Mouse (Mus musculus) monocyte, adult 5-6 weeks (primary cell): ENCODE results near the gene Me3. TPM values are rescaled to one million over a fixed set of nuclear protein-coding genes. Genes with fewer than 3 reads are reported as not detected.

Experiments
- ATAC-seq: fragments of 153-309, 156-312 bp; replicated peaks from 2 replicates; pipeline ENCODE4 v1.8.0; 2017; ENCODE audit warnings: mild to moderate bottlenecking; ENCODE audit not compliant: low TSS enrichment, insufficient number of reproducible peaks, severe bottlenecking, poor library complexity, low FRiP score
- total RNA-seq: library from RNA; stranded (forward); fragments of 200-1000, 200-491, 200-594 nt; gene quantifications from 3 replicates; pipeline ENCODE4 v1.2.3, GENCODE M21; 2017

Me3 gene
- total RNA-seq, 1 experiment from 2014 or later: not detected

DNA sequence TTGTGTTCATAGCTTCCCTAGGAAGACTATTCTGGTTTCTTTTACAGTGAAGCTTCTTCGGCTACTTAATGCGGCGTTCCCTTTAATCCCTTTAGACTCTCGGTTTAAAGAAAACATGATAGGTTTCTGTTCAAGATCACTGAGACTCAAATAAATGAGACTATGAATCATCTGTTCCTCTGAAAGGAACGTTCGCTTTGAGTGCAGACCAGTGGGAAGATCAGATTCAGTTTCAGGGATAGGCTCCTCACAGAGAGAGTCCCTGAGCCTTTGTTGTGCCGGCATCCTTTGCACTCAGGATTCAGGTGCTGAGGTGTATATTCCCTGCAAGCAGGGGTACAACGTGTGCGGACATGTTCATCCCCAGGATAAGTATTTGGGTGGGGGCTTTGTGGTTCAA is 25.0 kb downstream of the Me3 start:
- no peak for ATAC-seq

DNA sequence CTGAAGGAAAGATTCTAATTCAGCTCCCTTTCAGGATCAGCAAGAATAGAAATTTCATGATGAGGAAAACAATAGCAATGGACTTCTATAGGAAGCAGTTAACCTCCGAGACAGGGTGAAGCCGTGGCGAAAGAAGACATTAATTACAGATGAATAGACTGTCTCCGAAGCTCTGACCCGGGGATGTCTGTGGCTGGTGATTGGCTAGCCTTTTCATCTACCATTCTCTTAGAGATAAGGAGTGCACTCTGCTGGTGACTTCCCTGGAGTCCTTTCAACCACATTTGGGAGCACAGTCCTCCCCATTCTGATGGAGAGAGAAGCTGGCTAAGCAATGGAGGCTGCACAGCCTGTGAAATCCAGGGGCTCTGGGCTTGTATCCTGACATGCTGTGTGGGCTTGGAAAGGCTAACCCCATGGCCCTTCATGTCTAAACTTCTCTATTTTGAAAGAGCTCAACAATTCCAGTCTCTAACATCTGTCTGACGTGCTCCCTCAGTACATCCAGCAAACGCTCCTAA is 25.6 kb downstream of the Me3 start:
- ATAC-seq: no peak

DNA sequence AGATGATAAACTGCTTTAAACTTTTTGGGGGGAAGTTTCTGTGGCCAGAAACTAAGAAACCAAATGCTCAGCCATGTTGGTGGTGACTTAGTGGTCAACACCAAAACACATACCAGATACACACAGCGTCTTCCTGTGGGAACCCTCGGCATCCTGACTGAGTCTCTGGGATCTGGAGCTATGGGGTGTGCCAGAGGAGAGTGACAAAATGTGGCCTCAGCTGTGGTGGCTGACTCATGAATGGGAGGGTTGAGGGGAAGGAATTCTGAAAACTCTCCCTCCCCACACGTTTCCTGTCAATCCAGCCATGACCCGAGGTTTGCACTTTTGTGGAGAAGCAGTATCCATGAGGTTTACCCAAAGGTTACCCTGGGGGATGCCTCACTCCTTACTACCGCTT is 32.0 kb downstream of the Me3 start:
- no peak for ATAC-seq

DNA sequence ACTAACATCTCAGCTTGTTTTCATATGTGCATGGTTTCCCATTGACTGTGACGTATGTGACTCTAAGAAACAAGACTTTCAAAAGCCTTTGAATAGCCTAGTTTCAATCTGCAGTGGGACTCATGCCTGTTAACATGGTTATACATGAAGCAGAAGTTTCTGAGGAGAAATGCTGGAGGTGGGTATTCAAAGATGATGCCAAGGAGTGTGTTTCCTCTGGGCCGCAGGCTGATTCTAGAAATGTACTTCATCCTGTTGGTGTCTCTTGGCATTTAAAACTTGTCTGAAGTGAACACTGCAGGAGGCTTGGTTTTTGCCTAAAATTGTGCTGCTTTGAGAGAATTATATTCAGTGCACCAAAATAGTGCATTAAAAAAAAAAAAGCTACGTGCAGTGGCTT is 34.2 kb downstream of the Me3 start:
- no peak for ATAC-seq

DNA sequence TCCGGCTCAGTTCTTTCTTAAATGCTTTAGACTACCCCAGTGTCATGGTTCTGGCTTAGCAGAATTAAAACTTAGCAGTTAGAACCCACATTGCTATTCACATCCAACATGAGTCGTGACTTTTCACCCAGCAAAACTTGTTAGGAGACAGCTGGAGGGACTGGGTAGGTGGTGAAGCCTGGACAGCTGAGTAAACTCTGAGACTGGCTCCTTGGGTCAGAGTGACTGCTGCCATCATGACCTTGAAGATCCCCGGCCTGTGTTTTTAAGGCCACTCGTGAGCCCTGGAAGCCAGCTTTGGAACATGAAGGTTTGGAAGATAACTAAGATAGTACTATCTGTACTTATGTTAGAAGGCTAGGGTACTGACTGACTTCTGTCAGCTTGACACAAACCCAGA is 35.4 kb downstream of the Me3 start:
- ATAC-seq: no peak

DNA sequence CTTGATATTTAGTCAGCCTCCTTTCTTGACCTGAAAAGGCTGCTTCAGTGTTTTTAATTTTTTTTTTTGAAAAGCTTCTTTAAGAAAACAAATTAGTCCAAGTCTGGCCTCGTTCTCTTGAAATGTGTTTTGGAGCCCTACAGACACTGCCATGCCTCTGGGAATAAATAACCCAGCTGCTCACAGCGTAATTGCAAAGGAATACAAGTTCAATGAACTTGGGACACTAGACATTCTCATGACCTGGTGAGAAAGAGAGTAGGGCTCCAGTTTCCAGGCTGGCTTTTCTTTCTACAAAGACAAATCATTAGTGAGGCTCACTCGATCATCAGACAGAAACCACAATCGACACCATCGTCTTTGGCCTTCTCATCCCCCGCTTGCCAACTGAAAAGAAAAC is 37.3 kb downstream of the Me3 start:
- ATAC-seq: no peak

DNA sequence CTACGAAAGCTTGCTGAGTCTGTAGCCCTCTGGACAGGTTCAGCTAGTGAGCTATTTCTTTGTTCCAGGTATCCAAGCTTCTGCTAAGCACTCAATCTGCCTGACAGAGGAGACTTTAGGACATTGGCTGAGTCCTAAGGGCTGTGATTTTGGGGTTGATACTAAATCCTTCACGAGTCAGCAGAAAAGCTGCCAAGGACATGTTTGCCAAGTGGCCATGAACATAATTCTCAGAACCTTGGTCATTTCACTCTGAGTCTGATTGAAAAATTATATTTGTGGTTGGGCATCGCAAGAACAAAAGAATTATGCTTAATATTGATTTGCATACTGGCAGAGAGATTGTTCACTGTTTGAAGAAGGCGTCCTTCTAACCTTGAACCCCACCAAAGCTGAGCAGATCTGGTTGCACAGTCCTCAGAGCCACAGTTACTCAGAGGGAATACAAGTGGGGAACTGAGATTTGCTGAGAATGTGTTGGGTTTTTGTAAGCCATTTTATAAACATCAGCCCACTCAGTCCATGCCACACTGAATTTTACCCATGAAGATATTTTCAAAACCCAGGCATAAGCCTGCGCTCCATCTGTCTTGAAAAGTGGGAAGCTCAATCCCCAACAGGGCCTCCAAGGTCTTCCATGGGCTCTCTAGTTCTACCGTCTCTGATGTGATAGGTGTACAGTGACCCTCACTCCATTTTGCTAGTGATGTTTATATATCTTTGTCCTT is 39.1 kb downstream of the Me3 start:
- ATAC-seq: no peak

DNA sequence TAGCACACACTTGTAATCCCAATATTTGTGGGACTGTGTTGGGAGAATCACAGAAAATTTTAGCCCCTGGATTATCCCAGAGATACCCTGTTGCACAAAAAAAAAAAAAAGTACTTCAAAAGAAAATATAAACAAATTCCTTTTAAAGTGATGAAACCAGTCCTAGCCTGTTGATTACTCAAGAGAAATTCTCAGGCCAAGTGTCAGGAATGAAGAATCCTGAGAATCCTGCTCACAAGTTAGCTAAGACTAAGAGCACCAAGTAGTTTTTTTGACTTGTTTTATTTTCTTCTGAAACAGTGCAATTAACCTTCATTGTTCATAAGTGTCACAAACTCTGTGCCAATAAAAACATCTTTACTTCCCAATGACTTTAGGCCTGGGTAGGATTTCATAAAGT is 44.0 kb downstream of the Me3 start:
- no peak for ATAC-seq

DNA sequence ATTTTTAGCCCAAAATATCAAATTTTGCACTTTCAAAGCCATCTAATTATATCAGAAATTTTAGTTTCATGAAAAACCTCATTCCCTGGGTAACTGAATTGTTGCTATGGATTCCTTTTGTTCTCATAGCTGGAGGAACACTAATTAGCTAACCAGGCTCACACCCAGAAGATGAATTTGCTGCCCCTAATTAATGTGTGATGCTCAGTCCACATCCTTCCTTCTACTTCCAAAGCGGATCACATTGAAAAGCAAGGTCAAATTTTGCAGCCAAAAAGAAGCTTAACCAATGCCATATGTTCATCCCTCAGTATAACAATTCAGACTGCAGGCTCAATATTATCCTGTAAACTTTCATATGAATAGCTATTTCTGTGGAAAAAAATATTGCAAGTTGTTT is 45.7 kb downstream of the Me3 start:
- no peak for ATAC-seq

DNA sequence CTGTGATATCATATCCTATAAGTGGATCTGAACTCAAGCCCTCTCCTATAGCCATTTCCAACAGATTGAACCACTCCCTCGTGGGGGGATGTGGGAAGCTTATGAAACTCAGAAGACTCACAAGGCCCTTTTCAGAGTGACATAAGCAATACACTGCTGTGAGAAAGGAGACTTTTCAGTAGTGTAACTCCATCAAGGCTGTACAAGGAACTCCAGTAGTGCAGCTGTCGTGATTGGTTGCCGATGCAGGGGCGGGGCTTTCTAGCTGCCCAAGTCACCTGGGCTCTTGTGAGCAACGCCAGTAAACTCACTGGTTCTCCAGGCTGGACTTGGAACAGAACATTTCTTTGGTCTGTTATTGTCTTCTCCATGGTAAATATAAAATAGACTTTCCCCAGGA is 46.5 kb downstream of the Me3 start:
- no peak for ATAC-seq

DNA sequence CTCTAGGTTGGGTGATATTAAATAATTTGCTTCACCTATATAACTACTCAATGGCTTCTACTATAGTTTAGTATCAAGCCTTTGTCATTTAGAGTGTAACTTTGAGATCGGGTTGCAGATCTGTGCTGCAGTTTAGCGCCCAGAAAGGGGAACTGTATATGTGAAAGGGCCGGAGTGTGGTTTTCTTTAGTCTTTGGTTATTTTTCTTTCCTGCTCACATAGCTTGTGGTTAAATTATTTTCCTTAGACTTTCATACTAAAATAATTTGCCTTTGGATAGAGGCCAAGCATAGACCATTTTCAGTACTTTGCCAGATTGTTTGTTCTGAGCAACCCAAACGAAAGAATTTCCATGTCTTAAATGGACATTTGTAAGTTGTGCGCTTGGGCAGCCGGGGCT is 46.9 kb downstream of the Me3 start:
- ATAC-seq: no peak

DNA sequence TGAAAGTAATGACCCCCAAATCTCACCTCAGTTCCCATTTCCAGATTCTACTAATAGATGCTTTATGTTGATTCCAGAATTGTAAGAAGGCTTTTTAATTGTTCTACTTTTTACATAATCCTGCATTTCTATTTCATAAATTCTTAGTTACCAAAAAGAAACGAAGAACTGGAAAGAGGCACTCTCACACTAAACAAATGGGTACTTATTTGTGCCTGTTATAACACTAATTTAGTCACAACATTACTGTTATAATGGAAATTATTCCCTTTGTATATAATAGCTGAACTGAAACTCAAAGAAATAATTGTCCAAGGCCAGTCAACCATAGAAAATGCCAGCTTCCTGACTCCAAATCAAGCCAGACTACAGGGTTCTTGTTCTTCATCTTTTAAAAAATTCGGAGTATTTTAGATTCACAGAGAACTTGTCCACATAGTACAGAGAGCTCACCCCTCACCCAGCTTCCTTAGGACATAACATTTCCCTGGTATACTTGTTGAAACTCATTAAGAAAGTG is 47.5 kb downstream of the Me3 start:
- no peak for ATAC-seq

DNA sequence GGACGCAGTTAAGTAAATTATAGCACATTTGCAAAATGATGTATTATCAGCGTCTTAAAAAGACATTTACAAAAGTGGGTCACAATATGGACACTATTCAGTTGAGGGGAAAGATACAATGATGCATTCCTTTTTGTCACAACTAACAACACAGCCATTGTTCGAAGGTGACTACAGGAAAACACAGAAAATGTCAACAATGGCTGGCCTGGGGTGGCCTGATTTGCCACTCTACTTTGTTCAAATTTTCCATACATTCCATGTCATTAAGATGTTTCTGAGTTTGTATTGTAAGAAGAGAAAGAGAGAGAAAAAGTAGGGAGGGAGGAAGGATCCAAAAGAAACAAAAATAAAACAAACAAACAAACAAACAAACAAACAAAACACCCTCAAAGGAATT is 48.7 kb downstream of the Me3 start:
- ATAC-seq: no peak

DNA sequence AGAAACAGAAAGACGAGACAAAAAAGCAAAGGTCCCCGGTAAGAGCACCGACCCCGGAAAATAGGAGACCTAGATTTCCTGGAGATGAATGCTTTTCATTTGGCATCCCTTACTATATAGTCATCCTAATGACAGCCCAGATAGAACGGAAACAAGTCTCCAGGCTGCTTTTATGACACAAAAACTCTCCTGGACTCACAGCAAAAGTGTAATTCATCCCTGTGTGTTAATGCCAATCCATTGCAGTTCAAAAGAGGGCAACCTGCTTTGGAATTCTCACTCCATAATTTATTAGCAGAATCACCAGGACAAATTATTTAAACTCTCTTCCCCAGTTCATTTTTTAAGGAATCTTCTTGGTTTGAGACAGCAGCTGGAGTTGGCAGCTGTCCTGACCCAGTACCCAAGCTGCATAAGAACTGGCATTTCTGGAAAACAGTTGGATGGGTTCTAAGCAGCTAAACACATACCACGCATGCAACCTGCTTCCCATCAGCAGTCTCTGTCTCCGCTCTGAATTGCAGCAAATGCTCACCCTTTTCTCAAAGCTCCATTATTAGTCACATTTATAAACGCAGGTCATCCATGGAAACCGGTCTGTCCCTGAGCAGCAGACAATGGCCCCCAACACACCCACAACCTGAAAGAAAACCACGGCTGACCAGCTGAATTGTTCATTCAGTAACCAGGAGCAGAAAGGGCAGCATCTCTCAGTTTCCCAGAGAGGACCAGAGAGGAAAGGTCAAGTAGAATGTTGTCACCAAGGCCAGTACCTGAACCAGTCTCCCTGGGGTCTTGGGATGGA is 49.7 kb downstream of the Me3 start:
- ATAC-seq: no peak

DNA sequence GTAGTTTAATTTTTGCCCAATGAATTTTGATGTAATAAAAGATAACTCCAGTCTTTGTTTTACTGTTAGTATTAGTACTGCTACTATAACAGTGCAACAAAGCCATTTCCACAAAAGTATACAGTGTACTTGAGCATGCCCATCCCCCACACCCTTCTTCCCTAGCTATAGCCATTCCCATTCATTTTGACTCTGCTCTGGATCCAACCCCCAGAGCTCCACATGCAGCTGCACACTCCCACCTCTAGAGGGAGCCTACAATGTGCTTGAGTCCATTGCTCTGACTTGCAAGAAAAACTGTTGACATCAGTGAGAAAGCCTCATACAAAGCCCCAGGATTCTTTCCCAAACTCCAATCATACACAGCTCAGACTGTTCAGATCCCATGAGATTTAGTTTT is 66.0 kb downstream of the Me3 start:
- no peak for ATAC-seq

DNA sequence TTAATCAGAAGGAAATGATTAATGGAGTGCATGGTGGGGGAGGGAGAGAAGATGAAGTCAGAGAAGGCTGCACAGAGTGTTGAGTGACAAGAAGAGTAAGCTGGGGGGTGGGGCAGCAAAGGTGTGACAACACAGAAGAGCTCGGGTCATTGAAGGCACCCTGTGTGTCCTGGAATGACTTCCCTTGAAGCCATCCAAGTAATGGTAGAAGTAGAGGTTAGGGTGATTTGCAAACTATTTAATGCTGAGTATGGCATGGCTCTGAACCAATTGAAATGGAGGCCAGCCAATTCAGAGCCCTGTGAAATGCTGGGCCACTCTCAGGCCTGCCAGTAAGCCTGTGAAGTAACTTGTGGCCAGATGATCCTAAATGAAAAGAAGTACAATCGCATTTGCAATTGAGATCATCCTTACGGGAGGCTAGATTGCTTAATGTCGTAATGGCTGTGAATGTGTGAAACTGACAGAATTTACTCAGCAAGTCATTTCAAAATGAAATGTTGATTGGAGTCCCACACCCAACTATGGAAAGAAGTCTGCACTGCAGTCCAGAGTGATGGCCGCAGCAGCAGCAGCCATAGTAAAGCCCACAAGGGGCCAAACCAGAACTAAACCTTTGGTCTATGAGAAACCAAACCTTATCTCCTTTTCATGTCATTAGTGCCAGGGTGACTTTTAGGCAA is 67.6 kb downstream of the Me3 start:
- ATAC-seq: no peak

DNA sequence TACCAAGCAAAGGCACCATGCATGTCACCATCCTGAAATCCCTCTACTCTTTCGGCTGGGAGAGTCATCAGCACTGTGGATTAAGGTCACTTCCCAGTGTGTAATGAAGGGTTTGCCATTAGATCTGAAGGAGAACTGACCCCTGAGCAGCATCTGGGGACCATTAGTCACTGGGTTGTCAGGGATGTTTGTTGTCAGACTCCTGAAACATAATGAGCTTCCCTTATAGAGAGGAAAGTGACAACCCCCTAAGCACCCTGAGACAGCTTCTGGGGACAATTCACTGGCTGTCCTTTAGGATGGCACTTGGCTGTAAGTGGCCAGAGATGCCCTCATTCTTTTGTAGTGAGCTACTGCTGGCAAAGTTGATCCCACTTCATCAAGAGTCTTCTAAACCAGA is 68.3 kb downstream of the Me3 start:
- no peak for ATAC-seq

DNA sequence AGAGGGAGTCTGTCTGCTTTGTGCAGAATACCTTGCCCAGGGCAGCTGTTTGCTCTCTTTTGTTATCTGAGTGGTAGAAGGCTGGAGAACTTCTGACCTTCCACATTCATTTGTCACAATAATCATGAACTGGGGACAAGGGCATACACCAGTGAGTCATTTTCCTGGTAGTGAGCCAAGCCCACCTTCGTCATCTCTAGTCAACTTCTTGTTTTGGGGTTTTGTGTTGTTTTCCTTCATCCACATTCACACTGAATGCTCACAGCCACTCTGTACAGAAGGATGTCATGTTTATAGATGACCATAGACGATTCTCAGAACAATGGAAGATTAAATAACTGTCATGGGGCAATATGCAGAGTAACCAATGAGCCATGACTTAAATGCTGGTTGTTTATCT is 78.6 kb downstream of the Me3 start:
- ATAC-seq: no peak

DNA sequence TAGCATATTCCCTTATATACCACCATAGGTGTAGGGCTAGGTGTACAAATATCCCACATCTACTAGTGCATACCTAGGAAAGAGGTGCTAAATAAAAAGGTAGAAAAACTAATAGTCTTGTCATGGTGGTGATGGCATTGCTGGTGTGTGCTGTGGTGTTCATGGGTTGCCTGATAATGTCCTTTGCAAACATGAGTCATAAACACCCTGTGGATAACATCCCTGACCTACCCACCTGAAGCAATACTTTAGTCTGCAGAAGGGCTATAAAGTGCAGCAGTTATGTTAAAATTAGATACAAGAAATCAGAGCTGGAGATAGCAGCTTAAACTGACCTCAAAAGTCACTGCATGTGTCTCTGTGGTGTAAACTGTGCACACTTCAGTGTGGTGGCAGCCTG is 80.9 kb downstream of the Me3 start:
- ATAC-seq: no peak
